Mouse (Mus musculus): ENCODE data around the gene Prss53. TPM values are rescaled to one million over a fixed set of nuclear protein-coding genes. Genes with fewer than 3 reads are reported as not detected.

Prss53 gene
- polyA plus RNA-seq, 1 experiment from 2014 or later, result 2.4 TPM

DNA sequence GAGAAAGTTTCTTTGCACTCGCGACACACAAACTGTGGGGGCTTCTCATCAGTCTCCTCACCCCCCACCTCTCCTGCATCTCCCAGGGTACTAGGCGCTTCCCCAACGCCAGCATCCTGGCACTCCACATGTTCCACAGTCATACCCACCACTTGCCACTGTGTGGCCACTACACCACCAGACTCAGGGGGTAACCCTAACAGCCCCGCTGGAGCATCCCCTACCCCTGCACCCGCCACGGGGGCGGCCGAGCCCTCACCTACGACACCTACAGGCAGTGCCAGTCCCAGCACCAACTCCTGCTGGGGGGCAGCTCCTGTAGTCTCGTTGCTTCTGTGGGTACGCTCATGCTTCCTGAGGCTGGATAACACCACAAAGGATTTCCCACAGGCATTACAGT is 24.3 kb downstream of the Prss53 start:
- no peak for ATAC-seq
- no peak overlapping the region for H3K4me3 ChIP-seq (ENCODE audit: low read depth, low read length)
- H3K9me3 ChIP-seq (ENCODE audit: control insufficient read depth), result no peaks in the 10 kb centered on the region
- no peak overlapping the region for H3K27ac ChIP-seq (ENCODE audit: low read depth, low read length)
- H3K9ac ChIP-seq (ENCODE audit: low read depth, low read length), result no peak overlapping the region
- H3K4me1 ChIP-seq (replicated peaks; ENCODE audit: control insufficient read depth, insufficient read depth, low read length), result no peaks in the 10 kb centered on the region
- H3K27me3 ChIP-seq (replicated peaks; ENCODE audit: control insufficient read depth, insufficient read depth, low read length), result no peaks in the 10 kb centered on the region
- H3K4me2 ChIP-seq (replicated peaks; ENCODE audit: low read depth), result no peak overlapping the region
- WGBS, result 94% methylated on average over 12 of the region's 12 CpGs
- no peak for TF ChIP-seq CTCF (IDR thresholded peaks at IDR 0.05; ENCODE audit: low read depth)
- peaks cover 36% of the 10 kb centered on the region for H3K36me3 ChIP-seq (ENCODE audit: control insufficient read depth, insufficient read depth)

DNA sequence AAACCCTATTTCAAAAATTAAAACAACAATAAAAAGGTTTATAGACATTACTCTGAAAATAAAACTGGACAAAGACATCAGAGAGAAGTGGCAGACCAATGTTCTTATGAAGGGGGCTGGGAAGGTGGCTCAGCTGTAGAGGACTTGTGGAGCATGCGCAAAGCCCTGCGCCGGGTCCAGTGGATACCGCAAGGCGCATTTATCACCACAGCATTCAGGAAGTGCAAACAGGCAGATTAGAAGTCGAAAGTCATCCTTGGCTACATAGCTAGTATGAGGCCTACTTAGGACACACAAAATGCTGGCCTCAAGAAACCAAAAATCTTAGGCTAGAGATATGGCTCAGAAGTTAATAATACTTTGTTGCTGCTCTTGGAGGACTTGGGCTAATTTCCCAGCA is 32.5 kb downstream of the Prss53 start:
- no peak for TF ChIP-seq CTCF (IDR thresholded peaks at IDR 0.05; ENCODE audit: low read depth)
- Histone ChIP-seq H3K4me1 (replicated peaks; ENCODE audit: control insufficient read depth, insufficient read depth, low read length) (no peaks in the 10 kb centered on the region), H3K4me3 (ENCODE audit: low read depth, low read length) (no peak overlapping the region), H3K4me2 (replicated peaks; ENCODE audit: low read depth) (no peak overlapping the region), H3K27me3 (replicated peaks; ENCODE audit: control insufficient read depth, insufficient read depth, low read length) (no peaks in the 10 kb centered on the region), H3K9ac (ENCODE audit: low read depth, low read length) (no peak overlapping the region), H3K27ac (ENCODE audit: low read depth, low read length) (no peak overlapping the region), H3K9me3 (ENCODE audit: control insufficient read depth) (no peaks in the 10 kb centered on the region), H3K36me3 (ENCODE audit: control insufficient read depth, insufficient read depth) (no peaks in the 10 kb centered on the region)
- no peak for ATAC-seq
- 87% methylated on average over 6 of the region's 6 CpGs for WGBS

DNA sequence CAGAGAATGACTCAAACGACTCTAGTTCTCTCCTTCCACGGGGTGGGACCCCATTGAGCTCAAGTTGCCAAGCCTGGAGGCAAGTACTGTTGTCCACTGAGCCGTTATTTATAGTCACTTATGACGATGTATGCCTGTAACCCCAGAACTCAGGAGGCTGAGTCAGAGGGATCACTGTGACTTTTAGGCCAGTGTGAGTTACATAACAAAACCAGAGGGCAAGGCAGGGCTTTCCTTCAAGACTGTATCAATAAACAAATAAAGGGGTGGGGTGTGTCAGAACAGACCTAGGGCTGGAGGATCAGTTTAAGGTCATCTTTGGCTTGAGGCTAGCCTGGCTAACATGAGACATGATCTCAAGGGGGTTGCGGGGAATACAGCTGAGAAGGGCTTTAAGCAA is 39.9 kb downstream of the Prss53 start:
- H3K36me3 ChIP-seq (ENCODE audit: control insufficient read depth, insufficient read depth), result peaks cover 21% of the 10 kb centered on the region
- ATAC-seq, result 0 out of 2 replicates have a peak, but pooled peaks have one; percentile 19
- no peaks in the 10 kb centered on the region for H3K27me3 ChIP-seq (replicated peaks; ENCODE audit: control insufficient read depth, insufficient read depth, low read length)
- no peak for TF ChIP-seq CTCF (IDR thresholded peaks at IDR 0.05; ENCODE audit: low read depth)
- no peak overlapping the region for H3K9ac ChIP-seq (ENCODE audit: low read depth, low read length)
- H3K27ac ChIP-seq (ENCODE audit: low read depth, low read length), result no peak overlapping the region; the same call in 1 of the 2 replicates
- no peak overlapping the region for H3K4me3 ChIP-seq (ENCODE audit: low read depth, low read length)
- no peak overlapping the region for H3K4me2 ChIP-seq (replicated peaks; ENCODE audit: low read depth)
- no peaks in the 10 kb centered on the region for H3K4me1 ChIP-seq (replicated peaks; ENCODE audit: control insufficient read depth, insufficient read depth, low read length)
- no peaks in the 10 kb centered on the region for H3K9me3 ChIP-seq (ENCODE audit: control insufficient read depth)
- 46% methylated on average over 5 of the region's 5 CpGs for WGBS

DNA sequence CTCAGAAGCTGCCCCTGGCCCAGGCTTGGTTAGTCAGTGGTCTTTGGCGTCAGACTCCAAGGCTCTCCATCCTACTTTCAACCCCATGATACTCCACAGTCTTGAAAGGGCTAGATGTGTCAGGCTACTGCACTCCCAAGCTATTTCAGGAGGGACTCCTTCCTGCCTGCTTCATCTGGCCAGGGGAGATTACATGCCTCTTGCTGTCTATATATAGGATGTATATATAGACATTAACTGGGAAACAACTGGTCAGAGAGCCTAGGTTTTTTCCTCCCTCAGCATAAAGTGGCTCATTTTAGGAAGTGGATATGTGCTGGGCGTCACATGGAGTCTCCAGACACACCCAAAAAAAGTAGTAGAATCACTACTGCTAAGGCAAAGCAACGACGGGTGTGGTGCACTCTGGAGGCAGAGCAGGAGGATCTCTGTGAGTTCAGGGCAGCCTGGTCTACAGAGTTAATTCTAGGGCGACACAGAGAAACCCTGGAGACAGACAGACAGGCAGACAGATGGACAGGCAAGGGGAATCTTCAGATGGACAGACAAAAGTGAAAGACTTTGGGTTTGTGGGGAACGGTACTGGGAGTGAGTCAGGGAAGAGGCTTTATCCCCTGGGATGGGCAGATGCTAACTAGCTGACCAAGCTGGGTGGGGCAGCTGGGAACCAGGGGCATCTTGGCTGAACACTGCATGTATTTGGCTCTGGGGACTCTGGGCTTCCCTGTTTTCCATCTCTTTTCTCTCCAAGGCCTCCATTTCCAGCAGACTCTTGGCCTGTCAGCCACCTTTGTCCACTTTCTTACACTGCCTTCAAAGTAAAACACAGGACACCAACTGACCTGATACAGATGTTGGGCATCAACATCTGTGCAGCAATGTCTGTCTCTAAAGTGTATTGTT is 40.5 kb downstream of the Prss53 start:
- Histone ChIP-seq H3K27ac (ENCODE audit: low read depth, low read length) (no peak overlapping the region; the same call in 1 of the 2 replicates), H3K4me3 (ENCODE audit: low read depth, low read length) (no peak overlapping the region), H3K36me3 (ENCODE audit: control insufficient read depth, insufficient read depth) (peaks cover 25% of the 10 kb centered on the region), H3K27me3 (replicated peaks; ENCODE audit: control insufficient read depth, insufficient read depth, low read length) (no peaks in the 10 kb centered on the region), H3K4me2 (replicated peaks; ENCODE audit: low read depth) (no peak overlapping the region), H3K9me3 (ENCODE audit: control insufficient read depth) (no peaks in the 10 kb centered on the region), H3K4me1 (replicated peaks; ENCODE audit: control insufficient read depth, insufficient read depth, low read length) (no peaks in the 10 kb centered on the region), H3K9ac (ENCODE audit: low read depth, low read length) (no peak overlapping the region)
- no peak for TF ChIP-seq CTCF (IDR thresholded peaks at IDR 0.05; ENCODE audit: low read depth)
- ATAC-seq, result no peak
- WGBS, result 62% methylated on average over 6 of the region's 6 CpGs

GRCm38 (mm10) chr7:127842001-127842718 is 48.6 kb downstream of the Prss53 start:
- no peak for TF ChIP-seq CTCF (IDR thresholded peaks at IDR 0.05; ENCODE audit: low read depth)
- Histone ChIP-seq H3K4me1 (replicated peaks; ENCODE audit: control insufficient read depth, insufficient read depth, low read length) (no peaks in the 10 kb centered on the region; the same call in 1 of the 2 replicates), H3K36me3 (ENCODE audit: control insufficient read depth, insufficient read depth) (peaks cover 36% of the 10 kb centered on the region), H3K27me3 (replicated peaks; ENCODE audit: control insufficient read depth, insufficient read depth, low read length) (no peaks in the 10 kb centered on the region), H3K9me3 (ENCODE audit: control insufficient read depth) (no peaks in the 10 kb centered on the region), H3K9ac (ENCODE audit: low read depth, low read length) (peak overlapping the region; percentile 74), H3K4me3 (ENCODE audit: low read depth, low read length) (peak overlapping the region; percentile 83), H3K4me2 (replicated peaks; ENCODE audit: low read depth) (peak overlapping the region; percentile 86), H3K27ac (ENCODE audit: low read depth, low read length) (peak overlapping the region; percentile 95)
- WGBS, result under 1% methylated on average over 40 of the region's 40 CpGs
- peak; percentile 62 for ATAC-seq

- Histone ChIP-seq H3K27me3 (replicated peaks; ENCODE audit: control insufficient read depth, insufficient read depth, low read length) (no peaks in the 10 kb centered on the region), H3K9me3 (ENCODE audit: control insufficient read depth) (no peaks in the 10 kb centered on the region), H3K4me1 (replicated peaks; ENCODE audit: control insufficient read depth, insufficient read depth, low read length) (no peaks in the 10 kb centered on the region; the same call in 1 of the 2 replicates), H3K36me3 (ENCODE audit: control insufficient read depth, insufficient read depth) (peaks cover 30% of the 10 kb centered on the region), H3K27ac (ENCODE audit: low read depth, low read length) (peak overlapping the region; percentile 95), H3K4me3 (ENCODE audit: low read depth, low read length) (peak overlapping the region; percentile 83), H3K9ac (ENCODE audit: low read depth, low read length) (peak overlapping the region; percentile 74), H3K4me2 (replicated peaks; ENCODE audit: low read depth) (peak overlapping the region; percentile 86)
- peak; percentile 29; the same call in 1 of the 2 replicates for TF ChIP-seq CTCF (IDR thresholded peaks at IDR 0.05; ENCODE audit: low read depth)
- peak; percentile 88 for ATAC-seq
- under 1% methylated on average over 45 of the region's 46 CpGs for WGBS
Measured at GRCm38 (mm10) chr7:127841340-127842000, 49.3 kb downstream of the Prss53 start.

Measured in intestine, postnatal 0 days (tissue).